Mouse (Mus musculus) limb, embryonic 12.5 days (tissue): ENCODE results near the gene Selenot. TPM values are rescaled to one million over a fixed set of nuclear protein-coding genes. Genes with fewer than 3 reads are reported as not detected.

ENCODE experiments used
- ATAC-seq: fragments of 200-750 bp; cut with Nextera tagmentation; 2 replicates; pipeline ENCODE4 v1.8.0; 2017; ENCODE audit warnings: low read depth, moderate TSS enrichment; ENCODE audit not compliant: insufficient number of reproducible peaks, insufficient read depth, low FRiP score, low TSS enrichment
- H3K27ac ChIP-seq: fragments of 300-500 bp; sonication (generic); 2 replicates; pipeline ENCODE4 v1.5.1; 2016; ENCODE audit warnings: mild to moderate bottlenecking, moderate library complexity
- H3K27me3 ChIP-seq: fragments of 300-500 bp; sonication (generic); 2 replicates; pipeline ENCODE4 v1.6.1; 2016; ENCODE audit warnings: mild to moderate bottlenecking, moderate library complexity
- H3K36me3 ChIP-seq: fragments of 300-500 bp; sonication (generic); 2 replicates; pipeline ENCODE4 v1.6.1; 2016; ENCODE audit warnings: mild to moderate bottlenecking, moderate library complexity
- H3K4me1 ChIP-seq: fragments of 300-500 bp; sonication (generic); replicated peaks from 2 replicates; pipeline ENCODE4 v1.6.1; 2016
- H3K4me2 ChIP-seq: fragments of 300-500 bp; sonication (generic); 2 replicates; pipeline ENCODE4 v1.6.1; 2016; ENCODE audit warnings: mild to moderate bottlenecking, moderate library complexity
- H3K4me3 ChIP-seq: fragments of 300-500 bp; sonication (generic); replicated peaks from 2 replicates; pipeline ENCODE4 v1.5.1; 2016; ENCODE audit warnings: mild to moderate bottlenecking
- H3K9ac ChIP-seq: fragments of 300-500 bp; sonication (generic); replicated peaks from 2 replicates; pipeline ENCODE4 v1.6.1; 2016; ENCODE audit warnings: mild to moderate bottlenecking, moderate library complexity
- H3K9me3 ChIP-seq: fragments of 300-500 bp; sonication (generic); 2 replicates; pipeline ENCODE4 v1.6.1; 2016; ENCODE audit warnings: mild to moderate bottlenecking, moderate library complexity
- WGBS: fragments of 180-500 bp; shearing (Covaris S2); methylation state at CpG from one replicate; pipeline ENCODE4 v1.1.7; 2016; 5-methylcytosine and 5-hydroxymethylcytosine counted together
- polyA plus RNA-seq: library from polyadenylated mRNA; unstranded; fragments of >200 nt; fragmentation: Nextera tagmentation; extraction: Ambion mirVana; gene quantifications from 2 replicates; pipeline ENCODE4 v1.2.1, GENCODE M21; 2016

Gene Selenot
- 16.3 and 18.0 TPM in 2 replicates for polyA plus RNA-seq

- Histone ChIP-seq H3K4me3 (peak within 1 kb of the TSS; percentile 93), H3K4me2 (peak within 1 kb of the TSS; percentile 64), H3K4me1 (peaks cover 6% of the 10 kb centered on the region), H3K9me3 (no peaks in the 10 kb centered on the region), H3K36me3 (peaks cover 15% of the 10 kb centered on the region), H3K9ac (peak within 1 kb of the TSS; percentile 100), H3K27ac (peak within 1 kb of the TSS; percentile 100), H3K27me3 (no peaks in the 10 kb centered on the region)
- ATAC-seq, result peak; percentile 95
- whole genome bisulfite sequencing, result 3% methylated on average over 59 of the region's 59 CpGs
Measured at GRCm38 (mm10) chr3:58576137-58577066, at the start of gene Selenot. Selenot (plus strand) TSS chr3:58576636.

- H3K9me3 ChIP-seq, result no peaks in the 10 kb centered on the region
- H3K4me1 ChIP-seq, result no peaks in the 10 kb centered on the region
- H3K4me3 ChIP-seq, result no peak overlapping the region
- H3K9ac ChIP-seq, result no peak overlapping the region
- H3K4me2 ChIP-seq, result no peak overlapping the region
- H3K36me3 ChIP-seq, result peaks cover 59% of the 10 kb centered on the region
- H3K27me3 ChIP-seq, result no peaks in the 10 kb centered on the region
- ATAC-seq, result no peak
- WGBS, result 93% methylated on average over 3 of the region's 3 CpGs
- no peak overlapping the region for H3K27ac ChIP-seq
Measured at GRCm38 (mm10) chr3:58536573-58536972, 39.9 kb upstream of the Selenot start.

GRCm38 (mm10) chr3:58552001-58552811 lies 24.2 kb upstream of the Selenot start:
- no peaks in the 10 kb centered on the region for H3K27me3 ChIP-seq
- no peak for ATAC-seq

GRCm38 (mm10) chr3:58556649-58557048 lies 19.8 kb upstream of the Selenot start:
- WGBS, result 82% methylated on average over 7 of the region's 7 CpGs
- Histone ChIP-seq H3K9me3 (no peaks in the 10 kb centered on the region), H3K36me3 (peaks cover 64% of the 10 kb centered on the region), H3K27ac (no peak overlapping the region), H3K27me3 (no peaks in the 10 kb centered on the region), H3K4me3 (no peak overlapping the region), H3K4me2 (no peak overlapping the region), H3K9ac (no peak overlapping the region), H3K4me1 (no peaks in the 10 kb centered on the region)
- ATAC-seq, result no peak

More at GRCm38 (mm10) chr3:58552001-58552811, 24.2 kb upstream of the Selenot start:
- 75% methylated on average over 1 of the region's 1 CpGs for WGBS
- Histone ChIP-seq H3K4me1 (no peaks in the 10 kb centered on the region), H3K4me3 (no peak overlapping the region), H3K4me2 (no peak overlapping the region), H3K9ac (no peak overlapping the region), H3K9me3 (no peaks in the 10 kb centered on the region), H3K36me3 (peaks cover 82% of the 10 kb centered on the region), H3K27ac (no peak overlapping the region)

GRCm38 (mm10) chr3:58559887-58560286 lies 16.5 kb upstream of the Selenot start:
- H3K9me3 ChIP-seq, result no peaks in the 10 kb centered on the region
- peaks cover 34% of the 10 kb centered on the region for H3K36me3 ChIP-seq
- H3K9ac ChIP-seq, result no peak overlapping the region
- no peak for ATAC-seq
- H3K4me2 ChIP-seq, result no peak overlapping the region
- H3K27ac ChIP-seq, result no peak overlapping the region
- H3K27me3 ChIP-seq, result no peaks in the 10 kb centered on the region
- no peak overlapping the region for H3K4me3 ChIP-seq
- WGBS, result 32% methylated on average over 2 of the region's 2 CpGs
- no peaks in the 10 kb centered on the region for H3K4me1 ChIP-seq

- 67% methylated on average over 2 of the region's 2 CpGs for WGBS
- Histone ChIP-seq H3K4me3 (no peak overlapping the region), H3K4me2 (no peak overlapping the region)
Measured at GRCm38 (mm10) chr3:58561437-58561836, 15.0 kb upstream of the Selenot start.

GRCm38 (mm10) chr3:58570821-58571220 lies 5.6 kb upstream of the Selenot start:
- H3K4me2 ChIP-seq, result no peak overlapping the region
- no peak for ATAC-seq
- H3K4me1 ChIP-seq, result no peaks in the 10 kb centered on the region
- H3K9ac ChIP-seq, result no peak overlapping the region
- H3K9me3 ChIP-seq, result no peaks in the 10 kb centered on the region
- H3K27ac ChIP-seq, result no peak overlapping the region
- H3K4me3 ChIP-seq, result no peak overlapping the region
- H3K36me3 ChIP-seq, result no peaks in the 10 kb centered on the region
- WGBS, result 70% methylated on average over 3 of the region's 3 CpGs
- H3K27me3 ChIP-seq, result no peaks in the 10 kb centered on the region

More at GRCm38 (mm10) chr3:58561437-58561836, 15.0 kb upstream of the Selenot start:
- Histone ChIP-seq H3K9me3 (no peaks in the 10 kb centered on the region), H3K36me3 (peaks cover 18% of the 10 kb centered on the region), H3K27me3 (no peaks in the 10 kb centered on the region), H3K27ac (no peak overlapping the region), H3K9ac (no peak overlapping the region), H3K4me1 (no peaks in the 10 kb centered on the region)
- no peak for ATAC-seq

GRCm38 (mm10) chr3:58577067-58577503 lies 649 bp downstream of the Selenot start:
- Histone ChIP-seq H3K27ac (peak overlapping the region; percentile 100), H3K36me3 (peaks cover 15% of the 10 kb centered on the region), H3K4me3 (peak overlapping the region; percentile 93), H3K9me3 (no peaks in the 10 kb centered on the region), H3K4me2 (peak overlapping the region; percentile 64), H3K27me3 (no peaks in the 10 kb centered on the region), H3K4me1 (peaks cover 11% of the 10 kb centered on the region), H3K9ac (peak overlapping the region; percentile 100)
- under 1% methylated on average over 36 of the region's 36 CpGs for WGBS
- peak; percentile 35; the same call in 1 of the 2 replicates for ATAC-seq

- H3K9me3 ChIP-seq, result no peaks in the 10 kb centered on the region
- peak overlapping the region; percentile 14 for H3K9ac ChIP-seq
- H3K4me2 ChIP-seq, result peak overlapping the region; percentile 64
- peaks cover 16% of the 10 kb centered on the region for H3K4me1 ChIP-seq
- H3K4me3 ChIP-seq, result peak overlapping the region; percentile 93
- no peak for ATAC-seq
- peaks cover 15% of the 10 kb centered on the region for H3K36me3 ChIP-seq
- WGBS, result 20% methylated on average over 8 of the region's 8 CpGs
- no peaks in the 10 kb centered on the region for H3K27me3 ChIP-seq
- no peak overlapping the region; the same call in 1 of the 2 replicates for H3K27ac ChIP-seq
Measured at GRCm38 (mm10) chr3:58577506-58578050, 1.1 kb downstream of the Selenot start.

- peaks cover 16% of the 10 kb centered on the region for H3K4me1 ChIP-seq
- no peak overlapping the region for H3K4me2 ChIP-seq
- H3K9ac ChIP-seq, result no peak overlapping the region
- no peak overlapping the region for H3K27ac ChIP-seq
- H3K36me3 ChIP-seq, result peaks cover 23% of the 10 kb centered on the region
- no peak for ATAC-seq
- no peak overlapping the region for H3K4me3 ChIP-seq
- 90% methylated on average over 4 of the region's 4 CpGs for WGBS
- no peaks in the 10 kb centered on the region for H3K9me3 ChIP-seq
- H3K27me3 ChIP-seq, result no peaks in the 10 kb centered on the region
Measured at GRCm38 (mm10) chr3:58581530-58581929, 5.1 kb downstream of the Selenot start.

- Histone ChIP-seq H3K4me3 (no peak overlapping the region), H3K4me1 (peaks cover 16% of the 10 kb centered on the region), H3K4me2 (no peak overlapping the region), H3K9ac (no peak overlapping the region), H3K36me3 (peaks cover 29% of the 10 kb centered on the region), H3K9me3 (no peaks in the 10 kb centered on the region), H3K27me3 (no peaks in the 10 kb centered on the region), H3K27ac (no peak overlapping the region)
- 84% methylated on average over 5 of the region's 5 CpGs for WGBS
- ATAC-seq, result no peak
Measured at GRCm38 (mm10) chr3:58582297-58582696, 5.9 kb downstream of the Selenot start.
